Mouse (Mus musculus) mature B cell (primary cell): ENCODE measurements around the gene Zfp592.

ENCODE experiments used
- in situ Hi-C: fragments of 300-500 bp; cut with MboI; formaldehyde crosslinking; loops from 2 replicates; pipeline ENCODE4 v1.14.3; 2019

Zfp592 gene

DNA sequence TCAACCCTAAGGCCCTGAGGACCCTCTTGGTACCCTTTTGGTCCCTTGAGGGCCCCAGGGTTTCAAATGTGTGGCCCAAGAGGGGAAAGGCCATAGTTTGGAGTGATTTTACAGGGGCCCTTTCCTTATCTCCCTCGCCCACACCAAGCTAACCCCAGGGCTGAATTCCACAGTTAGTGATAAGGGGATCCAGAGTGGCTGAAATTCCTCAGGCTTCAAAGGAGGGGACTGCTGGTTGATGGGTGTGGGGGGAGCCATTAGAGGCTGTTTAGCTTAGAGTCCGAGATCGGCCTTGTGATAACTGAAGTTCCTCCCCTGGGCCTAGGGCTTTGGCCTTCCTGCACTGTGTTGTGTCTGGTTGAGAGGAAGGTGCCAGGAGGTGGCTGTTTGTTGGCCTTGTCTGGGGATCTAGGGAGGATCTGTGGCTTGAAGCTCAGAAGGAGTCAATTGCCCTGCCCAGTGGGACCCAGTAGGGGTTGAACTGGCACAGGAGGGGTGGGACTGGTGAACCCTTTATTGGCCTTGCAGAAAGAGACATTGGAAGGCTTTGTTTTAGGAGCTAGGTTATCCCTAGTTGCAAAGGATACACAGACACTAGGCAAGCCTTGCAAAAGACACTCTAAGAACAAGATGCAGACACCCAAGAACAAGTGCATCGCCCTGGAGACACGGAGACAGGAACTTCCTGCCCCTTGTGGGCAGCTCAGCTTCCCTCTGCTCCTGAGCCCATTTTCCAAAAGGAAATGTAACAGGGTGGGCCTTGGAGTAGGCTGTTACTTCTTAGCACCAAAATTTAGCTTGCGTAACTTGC, 64.6 kb downstream of the Zfp592 start:
- in situ Hi-C loops: loop anchor here (25.0 kb wide), 1 partner anchor 196 kb away; the partner anchor contains the start of gene Zscan2

DNA sequence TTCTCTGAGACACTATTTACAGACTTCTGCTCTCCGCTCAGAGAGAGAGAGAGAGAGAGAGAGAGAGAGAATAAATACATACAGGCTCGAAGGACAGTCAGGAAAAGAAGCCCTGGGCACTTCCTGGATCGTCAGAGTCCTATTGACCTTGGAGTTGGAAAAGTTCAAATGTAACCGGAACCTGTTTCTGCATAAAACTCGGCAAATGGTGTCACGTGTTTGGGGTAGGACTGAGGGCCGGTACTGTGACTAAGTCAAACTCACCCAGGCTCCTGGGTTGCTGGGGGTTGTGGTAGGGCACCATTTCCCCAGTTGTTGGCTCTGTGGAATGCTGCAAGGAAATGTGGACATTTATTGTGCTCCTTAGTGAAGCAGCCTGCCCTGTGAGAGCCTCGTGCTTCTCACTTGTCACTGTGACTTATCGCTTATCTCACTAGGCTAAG, 65.3 kb downstream of the Zfp592 start:
- in situ Hi-C loops: loop anchor here (25.0 kb wide), 1 partner anchor 196 kb away; the partner anchor contains the start of gene Zscan2

DNA sequence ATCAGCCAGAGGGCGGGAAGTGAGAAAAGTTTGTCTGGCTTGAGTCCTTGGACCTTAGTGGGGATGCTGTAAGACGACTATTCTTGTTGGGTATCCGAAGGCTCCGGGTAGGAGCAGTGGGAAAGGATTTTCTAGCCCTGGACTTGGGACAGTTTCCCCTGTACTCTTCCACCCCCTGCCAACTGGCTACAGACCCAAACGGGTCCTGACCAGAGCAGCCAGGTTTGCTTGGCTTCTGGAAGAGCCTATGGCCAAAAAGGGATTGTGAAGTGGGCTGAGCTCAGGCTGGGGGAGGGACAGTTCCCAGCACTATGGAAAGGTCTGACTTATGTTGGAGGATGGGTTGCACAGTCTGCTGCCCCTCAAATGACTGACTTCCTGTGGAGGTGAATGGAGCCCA, 65.9 kb downstream of the Zfp592 start:
- in situ Hi-C loops: loop anchor here (25.0 kb wide), 1 partner anchor 197 kb away; the partner anchor contains the start of gene Zscan2

DNA sequence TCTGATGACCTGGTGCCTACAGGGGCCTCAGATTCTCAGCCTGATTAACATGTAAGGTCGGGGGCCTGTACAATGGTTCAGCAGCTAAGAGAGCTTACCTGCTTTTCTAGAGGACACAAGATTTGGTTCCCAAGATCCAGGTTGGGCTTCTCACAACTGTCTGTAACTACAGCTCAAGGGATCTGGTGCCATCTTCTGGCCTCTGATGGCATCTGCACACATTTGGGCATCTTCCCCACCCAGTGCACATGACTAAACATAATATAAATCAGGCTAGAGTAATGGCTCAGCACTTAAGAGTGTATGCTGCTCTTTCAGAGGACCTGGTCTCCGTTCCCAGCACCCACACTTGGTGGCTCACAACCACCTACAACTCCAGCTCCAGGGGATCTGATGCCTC, 67.4 kb downstream of the Zfp592 start:
- in situ Hi-C loops: loop anchor here (25.0 kb wide), 1 partner anchor 199 kb away; the partner anchor contains the start of gene Zscan2

DNA sequence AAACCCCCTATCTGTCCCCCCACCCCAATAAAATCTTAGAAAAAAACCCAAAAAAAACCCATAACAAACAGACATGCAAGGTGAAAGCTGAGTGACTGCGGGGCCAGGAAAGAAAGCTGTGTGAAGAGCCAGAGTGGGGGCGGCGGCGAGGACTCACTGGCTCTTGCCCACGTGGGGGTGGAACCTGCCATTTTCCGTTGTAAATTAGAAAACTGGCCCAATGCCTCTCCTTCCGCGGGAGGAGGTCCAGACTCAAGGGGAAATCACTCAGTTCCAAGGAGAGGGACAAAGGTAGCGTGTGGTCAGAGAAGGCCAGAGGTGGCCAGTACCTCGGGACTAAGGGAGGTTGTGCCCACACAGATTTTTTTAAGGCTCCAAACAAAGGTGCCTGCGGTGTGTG, 68.5 kb downstream of the Zfp592 start:
- in situ Hi-C loops: loop anchor here (25.0 kb wide), 1 partner anchor 200 kb away; the partner anchor contains the start of gene Zscan2

DNA sequence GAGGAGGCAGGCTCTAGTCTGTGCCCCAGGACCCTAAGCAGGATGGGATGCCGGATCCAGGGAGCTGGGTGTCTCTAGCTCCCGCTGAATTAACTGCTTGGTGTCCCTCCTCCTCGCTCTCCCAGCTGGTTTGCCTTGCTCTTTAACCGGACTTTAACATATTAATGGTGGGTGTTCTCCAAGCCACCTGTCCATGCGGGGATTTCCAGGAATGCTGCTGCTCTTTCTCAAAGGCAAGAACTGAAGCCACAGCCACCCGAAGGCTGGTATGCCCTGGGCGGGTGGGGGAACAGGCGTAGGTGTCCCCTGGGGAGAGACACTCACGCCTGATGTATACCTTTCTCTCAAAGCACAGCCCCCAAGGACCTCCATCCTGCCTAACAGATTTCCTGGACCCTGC, 69.9 kb downstream of the Zfp592 start:
- in situ Hi-C loops: loop anchor here (25.0 kb wide), 1 partner anchor 201 kb away; the partner anchor contains the start of gene Zscan2

DNA sequence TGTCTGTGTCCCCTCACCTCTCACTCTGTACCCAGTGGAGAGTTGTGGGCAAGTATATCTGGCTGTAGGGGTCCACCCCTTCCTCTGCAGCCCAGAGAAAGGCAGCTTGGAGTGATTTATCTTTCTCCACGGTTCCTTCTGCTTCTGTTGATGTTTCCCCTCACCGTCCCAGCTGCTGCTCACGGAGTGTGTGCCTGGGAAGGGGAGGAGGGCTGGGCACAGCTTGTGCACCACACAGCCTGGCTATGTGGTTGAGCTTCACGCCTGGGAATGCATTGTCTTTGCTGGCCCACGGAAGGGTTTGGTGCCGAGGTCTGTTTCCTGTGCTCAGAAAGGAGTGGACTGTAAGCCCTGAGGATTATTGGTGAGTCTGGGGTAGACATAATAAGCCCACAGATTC, 73.2 kb downstream of the Zfp592 start:
- in situ Hi-C loops: loop anchor here (25.0 kb wide), 1 partner anchor 204 kb away; the partner anchor contains the start of gene Zscan2

DNA sequence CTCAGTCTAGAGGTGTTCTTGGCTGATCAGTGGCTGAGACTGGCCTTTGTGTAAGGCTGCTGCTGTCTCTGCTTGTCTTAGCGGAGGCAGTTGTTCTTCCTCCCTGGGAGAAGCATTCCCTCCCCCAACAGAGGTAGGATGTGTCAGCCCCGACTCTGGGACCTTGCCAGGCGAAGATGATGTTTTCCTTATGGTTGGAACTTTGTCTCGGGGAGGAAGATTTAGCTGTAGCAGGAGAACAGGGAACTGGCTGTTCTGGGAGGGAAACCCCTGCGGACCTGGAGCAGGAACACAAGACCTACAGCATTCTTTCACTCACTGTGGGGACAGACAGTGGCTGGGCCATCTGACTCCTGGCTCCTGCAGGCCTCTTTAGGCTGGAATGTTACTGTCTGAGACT, 79.0 kb downstream of the Zfp592 start:
- in situ Hi-C loops: loop anchor here (25.0 kb wide), 1 partner anchor 210 kb away; the partner anchor contains the start of gene Zscan2

DNA sequence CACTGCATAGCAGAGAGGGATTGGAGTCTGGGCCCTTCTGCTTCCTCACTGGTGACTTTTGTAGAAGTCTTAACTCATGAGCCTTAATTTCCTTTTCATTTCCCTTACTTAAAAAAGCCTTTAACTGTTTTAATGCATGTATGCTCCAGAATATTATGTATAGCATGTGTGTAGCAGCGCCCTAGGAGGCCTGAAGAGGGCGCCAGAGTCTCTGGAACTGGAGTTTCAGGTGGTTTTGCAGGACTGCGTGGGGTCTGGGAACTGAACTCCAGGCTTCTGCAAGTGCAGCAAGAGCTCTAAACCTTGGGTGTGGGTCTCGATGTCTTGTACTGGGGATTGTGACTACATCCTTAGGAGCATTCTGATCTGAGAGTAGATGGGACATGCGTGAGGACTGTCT, 79.8 kb downstream of the Zfp592 start:
- in situ Hi-C loops: loop anchor here (25.0 kb wide), 1 partner anchor 211 kb away; the partner anchor contains the start of gene Zscan2

DNA sequence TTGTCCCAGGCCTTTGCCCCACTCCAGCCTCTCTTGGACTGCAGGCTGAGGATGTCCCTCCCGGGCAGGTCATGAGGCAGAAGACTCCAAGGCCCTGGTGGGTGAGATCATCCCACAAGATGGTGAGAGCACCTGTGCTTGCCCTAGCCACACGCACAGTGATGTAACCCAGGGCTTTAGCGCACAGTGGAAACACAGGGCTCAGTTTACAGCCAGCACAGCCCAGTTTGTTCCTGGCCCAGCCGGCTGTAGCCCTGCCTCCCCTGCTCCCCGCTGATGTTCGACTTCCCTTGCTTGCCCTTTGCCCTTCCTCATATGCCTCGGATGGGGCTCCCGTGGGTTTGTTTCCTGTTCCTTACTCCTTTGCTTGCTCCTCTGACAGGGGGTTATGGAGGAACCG, 81.1 kb downstream of the Zfp592 start:
- in situ Hi-C loops: loop anchor here (25.0 kb wide), 1 partner anchor 212 kb away; the partner anchor contains the start of gene Zscan2

DNA sequence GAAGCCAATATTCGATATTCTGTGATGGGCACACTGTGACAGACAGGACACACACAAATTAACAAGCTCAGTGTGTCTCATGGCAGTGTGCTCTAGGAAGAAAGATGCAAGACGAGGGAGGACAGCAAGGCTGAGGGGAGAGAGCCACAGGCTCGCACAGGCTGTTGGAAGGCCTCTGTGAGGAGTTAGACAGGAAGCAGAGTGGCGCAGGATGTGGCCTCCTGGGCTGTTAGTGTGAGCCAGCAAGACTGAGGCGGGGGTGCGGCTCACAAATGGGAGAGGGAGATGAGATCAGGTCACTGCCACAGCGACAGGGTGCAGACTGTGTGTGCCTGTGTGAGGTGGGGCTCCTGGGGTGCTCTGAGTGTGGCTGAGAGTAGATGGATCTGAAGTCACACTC, 81.8 kb downstream of the Zfp592 start:
- in situ Hi-C loops: no loop called here

DNA sequence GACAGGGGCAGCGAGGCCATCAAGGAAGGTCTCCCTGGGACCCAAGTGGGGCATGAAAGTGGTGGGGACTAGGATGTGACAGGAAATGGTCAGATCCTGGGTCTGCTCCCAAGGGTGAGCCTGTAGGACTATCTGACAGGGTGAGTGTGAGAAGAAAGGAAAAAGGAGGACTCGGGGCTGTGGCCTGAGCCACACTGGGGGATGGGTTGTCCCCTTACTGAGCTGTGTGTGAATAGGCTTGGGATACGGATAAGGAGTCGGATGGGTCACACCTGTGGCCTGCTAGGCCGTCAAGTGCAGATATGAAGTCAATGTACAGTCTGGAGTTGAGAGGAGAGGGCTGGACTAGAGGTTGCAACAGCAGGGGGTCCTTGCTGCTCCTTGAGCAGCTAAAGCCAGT, 82.3 kb downstream of the Zfp592 start:
- in situ Hi-C loops: no loop called here

DNA sequence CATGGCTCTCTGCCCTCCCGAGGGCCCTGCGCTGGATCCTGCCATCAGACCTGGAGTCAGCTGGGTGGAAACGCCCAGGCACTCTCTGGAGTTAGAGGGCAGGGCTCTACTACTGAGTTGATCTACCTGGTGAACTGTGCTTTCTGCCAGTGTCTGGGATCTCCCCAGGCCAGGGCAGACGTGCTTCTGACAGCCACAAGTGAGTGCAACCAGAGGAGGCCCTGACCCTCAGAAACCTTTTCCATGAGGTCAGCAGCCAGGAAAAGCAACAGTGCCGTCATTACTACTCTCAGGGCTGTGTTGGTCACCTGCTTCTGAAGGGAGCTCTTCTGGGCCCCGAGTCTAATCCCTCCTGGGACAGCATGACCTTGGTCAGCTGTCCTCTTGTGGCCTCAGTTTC, 83.5 kb downstream of the Zfp592 start:
- in situ Hi-C loops: no loop called here

DNA sequence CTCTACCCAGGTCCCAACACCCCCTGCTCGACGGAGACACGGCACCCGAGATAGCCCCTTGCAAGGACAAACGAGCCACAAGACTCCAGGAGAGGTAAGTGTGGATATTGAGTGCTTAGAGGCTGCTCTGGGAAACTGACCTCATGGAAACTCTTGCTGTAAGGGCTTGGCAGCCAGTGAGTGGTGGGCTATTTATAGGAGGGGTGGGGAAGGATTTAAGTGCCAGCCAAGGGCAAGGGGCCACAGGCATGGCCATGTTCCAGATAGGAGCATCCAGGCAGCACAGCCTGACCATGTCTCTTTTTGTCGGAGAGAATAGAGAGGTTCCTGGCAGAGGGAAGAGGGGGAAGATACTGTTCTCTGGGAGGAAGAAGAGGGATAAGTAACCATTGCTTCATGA, 85.3 kb downstream of the Zfp592 start:
- in situ Hi-C loops: no loop called here

DNA sequence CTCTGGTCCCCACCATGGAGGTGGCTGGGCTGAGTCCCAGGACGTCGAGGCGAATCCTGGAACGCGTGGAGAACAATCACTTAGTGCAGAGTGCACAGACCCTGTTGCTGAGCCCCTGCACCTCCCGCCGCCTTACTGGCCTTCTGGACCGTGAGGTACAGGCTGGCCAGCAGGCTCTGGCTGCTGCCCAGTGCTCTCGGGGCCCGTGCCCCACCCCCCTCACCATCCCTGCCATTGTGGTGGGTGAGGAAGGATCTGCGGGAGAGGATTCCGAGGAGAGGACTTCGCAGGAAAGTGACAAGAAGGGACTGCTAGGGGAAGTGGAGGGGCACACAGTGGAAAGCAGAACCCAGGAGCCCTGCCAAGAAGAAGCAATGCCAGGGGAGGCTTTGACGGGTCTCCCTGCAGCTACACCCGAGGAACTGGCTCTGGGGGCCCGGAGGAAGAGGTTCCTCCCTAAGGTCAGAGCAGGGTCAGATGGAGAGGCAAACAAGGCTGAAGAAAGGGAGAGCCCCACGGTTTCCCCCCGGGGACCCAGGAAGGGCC, 100.0 kb downstream of the Zfp592 start:
- in situ Hi-C loops: no loop called here

DNA sequence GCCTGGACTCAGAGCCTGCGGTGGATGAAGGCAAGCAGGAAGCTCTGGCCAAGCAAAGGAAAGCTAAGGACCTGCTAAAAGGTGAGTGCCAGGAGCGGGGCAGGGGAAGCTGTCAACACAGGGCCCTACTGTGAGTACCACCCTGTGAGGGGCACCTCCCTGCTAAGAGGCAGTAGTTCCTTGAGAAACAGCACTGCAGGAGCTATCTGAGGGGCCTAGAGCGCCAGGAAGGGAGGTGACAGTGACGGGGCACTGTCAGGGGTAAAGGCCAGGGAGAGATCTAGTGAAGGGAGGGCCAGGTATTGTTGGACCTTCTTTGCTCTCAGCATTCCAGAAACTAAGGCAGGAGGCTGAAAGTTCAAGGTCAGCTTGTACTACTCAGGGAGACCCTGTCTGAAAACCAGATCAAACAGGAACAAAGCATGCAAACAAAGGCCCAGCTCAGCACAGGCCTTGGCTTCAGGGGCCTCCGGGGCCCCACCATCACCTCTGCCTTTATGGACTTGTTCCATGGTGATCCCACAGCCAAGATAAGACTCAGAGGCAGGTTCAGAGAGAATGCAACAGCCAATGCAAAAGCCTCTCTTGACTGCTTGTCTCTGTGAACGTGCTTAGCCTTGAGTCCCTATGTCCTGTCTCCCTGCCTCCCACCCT, 100.8 kb downstream of the Zfp592 start:
- in situ Hi-C loops: no loop called here
